Mouse (Mus musculus): ENCODE results near the gene Acsf2.

The Acsf2 gene

DNA sequence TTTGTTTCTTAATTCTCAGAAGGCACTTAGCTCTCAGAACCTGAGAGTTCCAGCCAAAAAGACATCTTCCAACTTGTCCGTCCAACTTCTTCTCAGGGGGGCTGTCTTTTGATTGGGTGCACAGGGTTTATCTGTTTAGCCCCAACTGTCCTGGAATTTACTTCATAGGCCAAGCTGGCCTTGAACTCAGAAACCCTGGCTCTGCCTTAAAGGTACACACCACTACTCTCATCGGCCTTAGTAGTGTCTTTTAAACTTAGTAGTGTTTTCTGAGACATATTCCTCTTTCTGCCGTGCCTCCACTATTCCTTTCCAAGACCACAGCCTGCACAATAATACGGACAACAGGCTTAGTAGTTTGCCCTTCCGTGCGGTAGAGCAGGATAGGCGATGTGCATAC is 1.2 kb downstream of the Acsf2 start:
- ATAC-seq (ENCODE audit: insufficient number of reproducible peaks, low FRiP score, low TSS enrichment), result no peak

DNA sequence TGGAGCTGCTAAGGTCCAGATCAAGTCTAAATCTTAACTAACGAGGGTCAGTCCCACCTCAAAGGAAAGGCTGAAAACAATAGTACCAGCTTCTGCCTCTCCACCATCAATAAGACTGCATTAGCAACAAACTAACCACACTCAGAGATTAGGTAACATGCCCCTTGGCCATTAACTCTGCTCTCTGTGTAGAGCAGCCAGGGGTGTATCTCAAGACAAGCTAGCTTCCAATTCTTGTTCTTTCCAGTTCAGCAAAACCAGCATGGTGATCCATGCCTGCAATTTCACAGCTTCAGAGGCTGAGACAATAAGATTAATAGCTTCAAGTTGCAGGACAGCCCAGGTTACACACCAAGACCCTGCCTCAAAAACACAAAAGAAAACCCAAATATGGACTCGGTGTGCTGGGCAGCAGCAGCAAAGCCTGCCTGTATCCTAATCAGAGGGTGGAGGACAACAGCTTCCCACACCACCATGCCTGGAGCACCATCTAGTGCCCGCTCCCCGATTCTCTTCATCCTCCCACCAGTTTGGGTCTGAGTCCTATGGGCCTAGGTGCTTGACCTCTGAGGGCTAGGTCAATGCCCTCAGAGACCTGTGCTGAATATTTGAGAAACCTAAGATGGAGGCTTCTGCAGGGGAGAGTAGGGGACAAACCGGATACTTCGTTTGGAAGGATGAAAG is 3.1 kb downstream of the Acsf2 start:
- no peak for ATAC-seq (ENCODE audit: insufficient number of reproducible peaks, low FRiP score, low TSS enrichment)

DNA sequence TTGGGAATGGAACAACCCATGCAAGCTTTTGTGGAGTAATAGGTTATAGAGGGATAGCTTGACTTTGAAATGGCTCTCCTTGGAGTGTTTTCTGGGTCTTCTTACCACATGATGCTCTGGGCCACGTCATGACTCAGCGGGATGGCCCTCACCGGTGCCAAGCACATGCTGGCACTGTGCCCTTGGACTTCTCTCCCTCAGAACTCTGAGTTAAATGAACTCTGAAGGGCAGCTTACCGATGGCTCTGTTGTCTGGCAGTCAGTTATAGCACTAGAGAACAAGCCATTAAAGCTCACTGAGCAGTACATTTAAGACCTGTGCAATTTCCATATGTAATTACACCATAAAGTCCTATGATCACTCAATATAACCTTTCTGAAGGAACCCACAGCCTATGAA is 4.4 kb downstream of the Acsf2 start:
- no peak for ATAC-seq (ENCODE audit: insufficient number of reproducible peaks, low FRiP score, low TSS enrichment)

DNA sequence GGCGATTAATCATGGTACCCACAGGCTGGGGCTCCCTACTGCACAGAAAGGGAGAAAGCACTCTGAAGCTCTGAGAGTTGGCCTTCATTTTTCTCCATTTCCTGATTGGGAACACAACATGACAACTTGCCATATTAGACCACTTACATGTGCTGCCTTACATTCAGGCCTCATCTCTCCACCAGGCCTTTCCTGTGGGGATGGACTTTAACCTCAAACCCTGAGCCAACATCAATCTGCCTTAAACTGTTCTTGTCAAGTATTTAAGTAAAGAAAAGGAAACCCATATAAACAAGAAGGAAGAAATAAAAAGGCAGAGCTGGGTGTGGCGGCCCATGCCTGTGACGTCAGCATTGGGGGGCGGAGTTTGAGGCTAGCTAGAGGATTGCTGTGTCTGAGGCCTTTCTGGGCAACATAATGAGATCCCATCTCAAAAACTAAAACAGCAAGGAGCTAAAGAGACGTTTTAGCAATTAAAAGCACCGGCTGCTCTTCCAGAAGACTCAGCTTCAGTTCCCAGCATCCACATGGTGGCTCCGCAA is 5.3 kb downstream of the Acsf2 start:
- no peak for ATAC-seq (ENCODE audit: insufficient number of reproducible peaks, low FRiP score, low TSS enrichment)

DNA sequence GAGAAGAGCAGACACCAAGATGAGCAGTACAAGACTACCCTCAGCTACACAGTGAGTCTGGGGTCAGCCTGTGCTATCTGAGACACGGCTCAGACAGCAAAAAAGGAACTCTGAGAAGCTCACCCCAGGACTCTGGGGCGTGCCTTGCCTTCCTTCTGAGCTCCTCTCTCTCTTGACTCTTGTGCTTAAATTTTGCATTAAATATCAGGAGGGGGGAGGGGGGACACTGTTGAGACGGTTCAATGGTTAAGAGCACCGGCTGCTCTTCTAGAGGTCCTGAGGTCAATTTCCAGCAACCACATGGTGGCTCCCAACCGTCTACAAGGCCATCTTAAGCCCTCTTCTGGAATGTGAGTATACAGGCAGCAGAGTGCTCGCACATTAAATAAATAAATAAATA is 14.2 kb downstream of the Acsf2 start:
- ATAC-seq (ENCODE audit: insufficient number of reproducible peaks, low FRiP score, low TSS enrichment), result no peak

DNA sequence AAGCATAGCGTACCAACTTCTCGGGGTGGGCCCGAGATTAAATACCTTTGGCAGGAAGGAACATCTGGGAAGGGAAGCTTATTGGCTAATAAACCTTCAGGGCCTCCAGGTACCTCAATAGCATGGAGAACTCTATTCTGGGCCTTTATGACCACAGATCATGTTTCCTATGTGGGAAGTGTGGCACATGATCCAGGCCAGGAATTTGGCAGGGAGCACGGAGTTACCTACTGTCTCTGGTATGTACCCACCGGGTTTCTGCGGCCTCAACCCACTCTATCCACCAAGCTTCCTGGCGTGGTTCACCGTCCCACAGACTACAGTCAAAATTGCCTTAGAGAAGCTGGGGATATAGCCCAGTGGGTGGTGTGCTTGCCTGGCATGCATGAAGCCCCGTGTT is 16.6 kb downstream of the Acsf2 start:
- no peak for ATAC-seq (ENCODE audit: insufficient number of reproducible peaks, low FRiP score, low TSS enrichment)

DNA sequence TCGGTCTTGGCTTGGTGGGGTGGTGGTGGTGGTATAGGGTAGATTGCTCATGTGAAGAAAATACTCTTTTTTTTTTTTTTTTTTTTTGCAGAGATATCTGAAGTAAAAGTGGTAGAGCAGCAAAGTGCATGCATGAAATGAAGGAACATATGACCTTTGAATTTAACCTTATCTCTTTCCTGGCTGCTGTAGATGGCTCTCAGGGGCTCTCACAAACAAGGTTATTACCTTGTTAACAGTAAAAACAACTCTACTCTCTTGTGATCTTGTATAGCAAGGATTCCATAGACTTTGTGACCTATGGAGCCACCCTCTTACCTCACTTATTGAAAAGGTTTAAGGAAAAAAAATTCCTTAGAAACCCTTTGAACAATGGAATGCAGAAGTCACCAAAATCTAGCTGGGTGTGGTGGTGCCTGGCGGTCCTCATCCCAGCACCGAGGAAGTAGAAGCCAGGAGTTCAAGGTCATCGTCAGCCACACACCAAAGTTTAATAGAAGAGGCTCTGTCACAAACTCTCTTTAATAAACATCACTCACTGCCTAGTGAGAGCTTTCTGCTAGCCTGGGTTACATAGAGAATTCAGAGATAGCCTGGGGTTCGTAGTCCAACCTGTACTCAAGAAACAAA is 21.4 kb downstream of the Acsf2 start:
- ATAC-seq (ENCODE audit: insufficient number of reproducible peaks, low FRiP score, low TSS enrichment), result no peak

DNA sequence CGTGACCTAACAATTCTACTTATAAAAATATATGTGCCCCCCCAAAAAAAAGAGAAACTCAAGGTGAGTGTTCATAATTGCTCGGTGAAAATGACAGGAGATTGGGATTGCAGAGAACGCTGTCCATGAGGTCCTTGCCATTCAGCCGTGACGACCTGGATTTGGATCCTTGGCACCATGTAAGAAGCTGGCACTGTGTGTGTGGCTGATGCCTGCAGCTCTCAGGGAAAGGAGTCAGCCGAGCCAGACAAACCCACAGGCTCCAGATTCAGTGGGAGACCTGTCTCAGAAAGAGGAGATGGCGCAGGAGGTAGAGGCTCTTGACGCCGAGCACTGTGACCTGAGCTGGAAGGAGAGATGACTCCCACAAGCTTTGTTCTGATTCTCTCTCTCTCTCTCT is 25.3 kb downstream of the Acsf2 start:
- no peak for ATAC-seq (ENCODE audit: insufficient number of reproducible peaks, low FRiP score, low TSS enrichment)

DNA sequence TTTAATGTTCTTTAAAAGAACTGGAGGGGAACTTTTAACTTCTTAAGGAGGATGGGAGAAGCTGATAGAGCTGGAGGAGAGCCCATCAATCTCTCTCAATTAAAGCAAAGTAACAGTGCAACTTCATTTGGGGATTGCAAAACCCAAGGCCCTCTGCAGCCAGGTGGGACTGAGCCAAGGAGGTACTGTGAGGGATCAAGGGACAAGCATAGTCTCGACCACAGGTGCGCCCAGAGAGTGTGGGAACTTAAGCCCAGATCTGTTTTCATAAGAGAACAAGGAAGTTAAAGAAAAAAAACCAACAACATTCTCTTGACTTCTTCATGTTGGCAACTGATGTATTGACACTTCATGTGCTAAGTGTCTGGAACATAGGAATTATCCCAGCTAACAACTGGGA is 26.6 kb downstream of the Acsf2 start:
- ATAC-seq (ENCODE audit: insufficient number of reproducible peaks, low FRiP score, low TSS enrichment), result no peak

DNA sequence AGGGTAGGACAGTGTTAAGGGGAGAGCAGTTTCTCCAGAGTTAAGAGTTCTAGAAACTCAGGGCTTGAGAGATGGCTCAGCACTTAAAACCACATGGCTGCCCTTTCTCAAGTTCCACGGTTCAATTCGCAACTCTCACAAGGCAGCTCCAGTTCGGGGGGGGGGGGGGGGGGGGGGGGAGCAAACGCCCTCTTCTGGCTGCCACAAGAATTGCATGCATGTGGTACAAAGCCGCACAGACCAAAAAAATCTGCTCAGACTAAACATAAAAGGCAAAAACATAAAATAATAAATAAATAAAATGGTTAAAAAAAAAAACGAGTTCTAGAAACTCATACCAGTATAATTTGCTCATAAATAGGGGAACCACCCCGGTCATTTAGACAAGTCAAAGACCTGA is 27.1 kb downstream of the Acsf2 start:
- no peak for ATAC-seq (ENCODE audit: insufficient number of reproducible peaks, low FRiP score, low TSS enrichment)

DNA sequence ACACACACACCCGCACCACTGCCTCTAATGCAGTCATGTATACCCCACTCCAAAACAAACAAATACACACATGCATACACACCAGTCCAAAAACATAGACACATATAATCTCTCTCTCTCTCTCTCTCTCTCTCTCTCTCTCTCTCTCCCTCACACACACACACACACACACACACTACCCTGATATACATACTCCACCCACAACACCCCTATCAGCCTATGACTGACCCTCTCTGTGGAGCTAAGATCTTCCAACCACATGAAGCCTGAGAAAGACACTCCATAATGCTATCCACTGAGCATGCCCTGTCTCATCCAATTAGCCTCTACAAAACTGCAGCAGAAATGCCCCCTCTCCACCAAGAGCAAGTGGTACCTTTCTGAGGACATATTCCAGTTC is 29.8 kb downstream of the Acsf2 start:
- ATAC-seq (ENCODE audit: insufficient number of reproducible peaks, low FRiP score, low TSS enrichment), result no peak

DNA sequence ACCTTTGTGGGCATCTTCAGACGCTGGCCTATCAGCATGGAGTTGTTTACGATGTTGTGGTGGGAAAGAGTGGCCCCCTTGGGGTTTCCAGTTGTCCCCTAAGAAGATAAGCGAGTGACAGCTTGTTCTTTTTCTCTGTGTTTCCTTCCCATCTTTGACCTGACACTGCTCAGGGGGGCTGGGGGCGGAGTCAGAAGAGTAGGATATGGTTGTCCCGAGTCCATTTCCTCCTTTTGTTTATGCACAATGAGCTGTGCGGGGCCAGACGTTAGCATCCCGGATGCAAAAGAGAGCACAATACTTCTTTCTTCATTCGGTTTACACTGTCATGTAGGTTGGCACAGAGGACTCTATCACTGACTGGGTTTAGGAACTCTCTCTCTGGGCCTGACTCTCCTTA is 31.1 kb downstream of the Acsf2 start:
- ATAC-seq (ENCODE audit: insufficient number of reproducible peaks, low FRiP score, low TSS enrichment), result no peak

DNA sequence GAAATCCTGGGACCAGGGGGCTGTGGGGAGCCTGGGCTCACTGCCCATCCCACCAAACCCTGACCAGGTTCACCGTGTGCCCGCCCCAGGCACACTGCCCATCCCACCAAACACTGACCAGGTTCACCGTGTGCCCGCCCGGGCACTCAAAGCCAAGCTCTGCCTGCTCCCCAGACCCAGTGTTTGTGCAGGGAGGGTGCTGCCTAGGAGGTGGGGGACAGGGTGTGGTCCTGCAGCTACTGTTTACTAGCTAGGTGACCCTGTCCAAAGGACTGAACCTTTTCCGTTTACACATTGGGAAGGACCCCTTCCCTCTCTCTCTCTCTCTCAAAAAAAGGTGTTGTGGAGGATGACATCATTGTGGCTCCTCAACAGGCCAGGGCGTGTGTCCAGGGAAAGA is 34.3 kb downstream of the Acsf2 start:
- no peak for ATAC-seq (ENCODE audit: insufficient number of reproducible peaks, low FRiP score, low TSS enrichment)

DNA sequence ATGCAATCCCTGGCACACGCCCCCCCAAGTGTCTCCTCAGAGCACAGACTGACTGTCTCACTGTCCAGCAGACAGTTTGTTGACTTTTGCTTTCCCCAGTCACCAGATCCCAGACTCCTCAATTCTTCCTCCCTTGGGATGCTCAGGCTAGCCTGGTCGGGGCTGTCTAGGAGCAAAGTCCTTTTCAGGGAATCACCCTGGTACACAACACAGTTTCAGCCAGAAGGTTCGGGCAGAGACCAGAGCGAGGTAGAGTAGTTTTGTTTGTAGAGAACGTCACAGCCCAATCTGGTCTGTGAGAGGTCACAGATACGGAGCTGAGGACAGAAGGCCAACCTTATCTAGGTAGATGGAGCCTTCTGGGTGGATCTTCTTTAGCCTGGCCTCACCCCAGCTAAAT is 35.1 kb downstream of the Acsf2 start:
- no peak for ATAC-seq (ENCODE audit: insufficient number of reproducible peaks, low FRiP score, low TSS enrichment)

DNA sequence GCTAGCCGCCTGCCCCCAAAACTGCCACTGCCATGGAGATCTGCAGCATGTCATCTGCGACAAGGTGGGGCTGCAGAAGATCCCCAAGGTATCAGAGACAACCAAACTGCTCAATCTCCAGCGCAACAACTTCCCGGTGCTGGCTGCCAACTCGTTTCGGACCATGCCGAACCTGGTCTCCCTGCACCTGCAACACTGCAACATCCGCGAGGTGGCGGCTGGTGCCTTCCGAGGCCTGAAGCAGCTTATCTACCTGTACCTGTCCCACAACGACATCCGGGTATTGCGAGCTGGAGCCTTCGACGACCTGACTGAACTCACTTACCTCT is 36.6 kb downstream of the Acsf2 start:
- no peak for ATAC-seq (ENCODE audit: insufficient number of reproducible peaks, low FRiP score, low TSS enrichment)

DNA sequence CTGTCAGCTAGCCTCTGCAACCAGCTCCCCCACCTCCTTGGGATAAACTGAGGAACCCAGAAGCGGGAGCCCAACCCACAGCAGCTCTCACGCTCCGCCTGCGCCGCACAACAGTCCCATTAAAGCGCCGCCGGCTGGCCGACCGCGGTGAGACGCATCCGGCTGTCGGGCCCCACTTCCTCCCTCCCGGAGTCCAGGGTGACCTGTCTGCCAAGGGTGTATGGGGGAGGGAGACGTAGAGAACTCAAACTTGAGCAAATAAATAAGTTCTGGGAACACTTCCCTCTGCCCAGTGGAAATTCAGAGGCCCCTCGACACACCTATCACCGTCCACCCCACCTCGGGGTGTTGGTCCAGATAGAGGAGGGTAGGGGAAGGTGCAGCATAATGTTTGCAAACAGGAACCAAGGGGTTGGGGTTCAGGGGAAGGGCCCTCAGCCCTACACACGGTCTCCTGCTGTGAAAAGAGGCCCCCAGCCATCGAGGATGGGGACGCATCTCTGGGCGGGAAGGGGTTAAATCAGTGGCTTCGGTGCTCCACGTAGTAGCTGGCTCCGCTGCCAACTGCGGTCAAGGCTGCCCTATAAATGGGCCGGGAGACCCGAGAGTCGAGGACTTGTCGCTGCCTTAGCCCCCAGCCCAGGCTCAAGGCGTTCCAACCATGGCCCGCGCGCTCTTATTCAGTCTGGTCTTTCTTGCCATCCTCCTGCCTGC is 37.1 kb downstream of the Acsf2 start, which contains the start of gene Chad:
Chad (plus strand) TSS at position 611 of the 714 bp plus-strand sequence.
- no peak for ATAC-seq (ENCODE audit: insufficient number of reproducible peaks, low FRiP score, low TSS enrichment)

DNA sequence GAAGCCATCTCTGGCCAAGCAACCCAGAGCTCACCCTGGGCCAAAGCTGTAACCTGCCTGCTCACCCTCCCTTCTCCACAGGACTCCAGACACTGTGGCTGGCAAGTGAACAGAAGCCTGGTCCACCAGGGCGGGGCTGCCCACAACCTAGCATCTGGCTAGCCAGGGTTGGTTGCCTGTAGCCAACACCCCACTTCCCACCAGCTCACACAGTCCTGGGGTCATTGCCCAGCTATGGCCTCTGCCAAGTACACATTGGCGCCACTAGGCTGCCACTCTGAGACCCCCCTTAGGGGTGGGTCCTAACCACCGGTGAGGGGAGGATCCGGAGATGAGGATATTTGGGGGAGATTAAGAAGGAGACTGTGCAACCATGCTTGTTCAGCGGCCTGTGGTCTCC is 37.9 kb downstream of the Acsf2 start:
- ATAC-seq (ENCODE audit: insufficient number of reproducible peaks, low FRiP score, low TSS enrichment), result no peak

DNA sequence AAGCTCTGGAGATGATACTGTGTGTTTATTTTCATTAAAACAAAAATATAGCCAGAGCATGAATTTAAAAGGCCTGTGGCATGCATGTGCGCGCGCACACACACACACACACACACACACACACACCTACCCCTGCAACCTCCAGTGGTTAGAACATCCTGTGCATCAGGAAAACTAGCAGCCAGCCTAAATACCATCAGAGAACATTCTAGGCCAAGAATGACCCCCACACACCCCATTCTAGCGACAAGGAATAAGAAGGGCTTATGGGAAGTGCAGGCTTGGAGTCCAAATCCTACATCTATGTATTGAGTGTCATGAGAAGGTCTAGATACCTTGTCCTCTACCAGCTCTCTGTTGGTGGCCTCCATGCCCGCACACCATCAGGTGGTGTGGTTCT is 38.3 kb downstream of the Acsf2 start:
- ATAC-seq (ENCODE audit: insufficient number of reproducible peaks, low FRiP score, low TSS enrichment), result no peak

DNA sequence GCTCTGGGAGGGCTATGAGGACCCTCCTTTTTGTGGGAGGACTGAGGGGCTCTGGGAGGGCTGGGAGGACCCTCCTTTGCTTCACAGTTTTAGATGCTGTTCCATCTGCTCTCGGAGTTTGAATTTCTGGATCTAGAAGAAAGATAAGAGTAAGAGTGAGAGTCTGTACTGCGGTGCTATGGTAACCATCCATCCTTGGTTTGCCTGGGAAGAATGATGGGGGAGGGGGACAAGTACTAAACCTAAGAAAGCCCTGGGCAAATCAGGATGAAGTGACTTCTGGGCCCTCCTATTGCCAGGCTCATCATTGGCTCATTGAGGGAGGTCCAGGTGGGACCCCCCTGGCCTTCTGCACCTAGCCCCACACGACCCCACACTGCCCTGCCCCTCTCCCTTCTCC is 43.4 kb downstream of the Acsf2 start:
- ATAC-seq (ENCODE audit: insufficient number of reproducible peaks, low FRiP score, low TSS enrichment), result no peak

DNA sequence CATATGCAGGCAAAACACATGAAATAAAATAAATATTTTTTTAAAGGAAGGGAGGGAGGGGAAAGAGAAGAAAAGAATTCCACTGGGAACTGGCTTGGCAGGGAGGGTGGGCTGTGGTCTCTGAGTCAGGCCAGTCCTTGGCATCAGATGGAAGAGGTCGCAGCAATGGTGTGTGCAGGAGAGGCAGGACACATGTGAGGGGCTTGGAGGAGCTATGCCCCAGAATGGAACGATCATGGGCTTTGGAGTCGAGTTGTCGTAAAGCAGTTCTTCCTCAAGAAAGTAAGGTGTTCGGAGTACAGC is 51.3 kb downstream of the Acsf2 start:
- no peak for ATAC-seq (ENCODE audit: insufficient number of reproducible peaks, low FRiP score, low TSS enrichment)

DNA sequence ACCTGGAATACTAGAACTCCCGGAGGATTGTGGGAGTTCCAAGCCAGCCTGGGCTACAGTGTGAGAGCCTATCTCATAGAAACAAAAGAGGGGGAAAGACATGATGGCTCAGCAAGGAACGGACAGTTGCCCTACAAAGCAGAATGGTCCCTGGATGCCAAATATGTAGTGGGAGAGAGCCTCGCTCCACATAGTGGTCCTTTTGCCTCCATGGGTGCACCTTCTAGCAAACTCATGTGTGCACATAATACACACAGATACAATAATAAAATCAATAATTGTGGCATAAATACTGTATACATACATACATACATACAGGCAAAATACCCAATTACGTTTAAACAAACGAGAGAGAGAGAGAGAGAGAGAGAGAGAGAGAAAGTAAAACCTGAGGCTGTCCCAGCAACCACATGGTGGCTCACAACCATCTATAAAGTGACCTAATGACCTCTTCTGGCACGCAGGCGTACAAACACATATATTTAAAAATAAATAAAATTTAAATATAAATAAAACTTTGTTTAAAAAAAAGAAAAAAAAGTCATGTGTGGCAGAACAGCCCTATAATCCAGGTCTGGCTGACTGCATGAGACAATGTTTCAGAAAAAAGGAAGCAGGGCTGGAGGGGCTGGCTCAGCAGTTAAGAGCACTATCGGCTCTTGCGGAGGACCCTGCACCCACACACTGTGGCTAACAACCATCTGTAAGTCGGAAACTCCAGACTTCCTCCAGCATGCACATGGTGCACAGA is 51.8 kb downstream of the Acsf2 start:
- ATAC-seq (ENCODE audit: insufficient number of reproducible peaks, low FRiP score, low TSS enrichment), result no peak

Measured in cerebellum, adult (tissue).